Mouse (Mus musculus) embryonic stem cell, embryonic (primary cell): ENCODE data around the gene Pth1r.

Experiments used
- CTCF ChIA-PET, 4 experiments: fragments of 300-600 bp in 2 of 4; fragments of 350-600 bp in 2 of 4; sonication (Branson Sonifier 250); formaldehyde crosslinking; loops; one replicate each; lab custom pipeline; 2022; ENCODE audit warnings: inconsistent platforms in 2 of 4; lab: Charles Lee
- POLR2A ChIA-PET, 4 experiments: fragments of 300-600 bp in 2 of 4; fragments of 350-600 bp in 2 of 4; sonication (Branson Sonifier 250); formaldehyde crosslinking; loops; one replicate each; lab custom pipeline; 2022; ENCODE audit warnings: antibody characterized with exemption in 4 of 4, inconsistent platforms in 1 of 4; lab: Charles Lee

The Pth1r gene

DNA sequence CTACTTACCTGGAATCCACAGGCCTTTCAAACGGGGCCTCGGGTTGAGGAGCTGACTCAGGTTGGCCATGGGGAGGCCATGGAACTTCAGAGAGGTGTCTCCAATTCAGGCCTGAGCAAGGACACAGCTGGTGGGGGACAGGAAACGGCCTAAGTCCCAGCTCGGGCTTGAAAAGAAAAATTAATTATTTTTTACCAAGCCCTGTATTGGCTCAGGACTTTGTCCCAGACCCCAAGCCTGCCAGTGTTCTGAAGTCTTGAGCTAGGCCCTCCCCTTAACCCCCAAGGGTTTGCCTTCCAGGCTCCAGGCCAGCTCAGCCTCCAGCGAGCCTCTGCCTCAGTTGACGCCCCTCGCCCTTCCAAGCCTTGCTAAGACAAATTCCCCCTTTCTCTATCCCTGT, at the start of gene Pth1r:
Gene Pth1r (minus strand): TSS at position 185 of the 400 bp plus-strand sequence.
- CTCF ChIA-PET: interaction anchor here (0.5 to 1.9 kb wide), 9 partner anchors 9 to 250 kb away, joined by 3 to 5 read pairs (median 4); no protein-coding TSS in a partner anchor
- POLR2A ChIA-PET: interaction anchor here in 1 of 4 experiments (0.6 to 1.9 kb wide), 3 partner anchors 9 to 200 kb away, joined by 3 to 7 read pairs (median 6); no protein-coding TSS in a partner anchor

DNA sequence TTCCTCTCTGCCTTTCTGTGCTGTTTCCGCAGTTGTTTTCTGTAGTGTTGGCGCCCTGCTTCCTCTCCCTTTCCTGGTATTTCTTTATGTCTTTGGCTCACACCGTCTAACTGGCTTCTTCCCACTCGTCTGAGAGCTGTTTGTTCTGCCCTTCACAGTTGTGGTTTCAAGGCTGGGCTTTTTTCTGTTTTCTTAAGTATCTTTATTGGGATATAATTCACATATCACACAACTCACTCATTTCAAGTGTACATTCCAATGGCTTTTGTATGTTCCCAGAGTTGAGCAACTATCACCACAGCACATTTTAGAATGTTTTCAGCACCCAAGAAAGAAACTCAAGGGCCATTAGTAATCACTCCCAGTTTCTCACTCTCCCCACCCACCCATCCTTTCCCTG, 43.5 kb upstream of the Pth1r start:
- CTCF ChIA-PET: interaction anchor here in 2 of 4 experiments (0.6 kb wide), 2 partner anchors 53 to 76 kb away, joined by 3 to 4 read pairs; no protein-coding TSS in a partner anchor
- POLR2A ChIA-PET: interaction anchor here in 2 of 4 experiments (0.7 to 2.0 kb wide), 3 partner anchors 9 to 1001 kb away, joined by 3 to 5 read pairs (median 3); no protein-coding TSS in a partner anchor

DNA sequence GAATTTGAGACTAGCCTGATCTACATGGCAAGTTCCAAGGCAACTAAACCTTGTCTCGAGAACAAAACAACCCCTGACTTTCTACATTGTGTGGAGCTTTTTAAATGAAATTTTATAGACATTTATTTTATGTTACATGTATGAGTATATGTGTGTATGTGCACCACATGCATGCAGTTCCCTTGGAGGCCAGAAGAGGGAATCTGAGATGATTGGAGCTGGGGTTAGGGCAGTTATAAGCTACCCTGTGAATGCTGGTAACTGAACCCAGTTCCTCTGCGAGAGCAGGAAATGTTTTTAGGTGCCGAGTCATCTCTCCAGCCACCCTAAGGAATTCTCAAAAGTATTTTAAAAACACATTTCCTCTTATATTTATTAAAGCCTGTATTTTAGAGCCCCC, 41.2 kb upstream of the Pth1r start:
- ChIA-PET CTCF (interaction anchor here in 2 of 4 experiments (0.7 to 2.2 kb wide), 3 partner anchors 83 to 91 kb away, joined by 3 to 7 read pairs (median 4); partner anchors contain the start of genes Als2cl (in 1 of the 2) and Tmie (in 1 of the 2)), POLR2A (interaction anchor here in 1 of 4 experiments (1.0 kb wide), 1 partner anchor 9 kb away, joined by 5 read pairs; no protein-coding TSS in a partner anchor)

DNA sequence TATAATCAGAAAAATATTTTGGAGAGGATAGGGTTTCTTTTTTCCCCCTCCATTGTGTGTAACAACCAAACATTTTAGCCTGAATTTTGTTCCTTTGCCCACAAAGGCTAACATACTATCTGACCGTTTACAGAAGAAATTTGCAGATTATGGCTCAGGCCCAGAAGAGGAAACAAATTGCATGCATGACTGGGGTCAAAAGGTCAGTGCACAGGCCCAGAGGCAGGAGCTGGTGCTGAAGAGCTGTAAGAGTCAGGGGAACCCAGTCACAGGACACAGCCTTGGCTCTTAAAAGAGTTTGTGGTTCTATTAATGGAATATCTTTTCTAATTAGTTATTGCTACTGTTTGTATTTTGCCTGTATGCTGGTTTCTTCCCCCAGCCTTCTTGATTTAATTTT, 36.7 kb upstream of the Pth1r start:
- POLR2A ChIA-PET: interaction anchor here in 3 of 4 experiments (0.6 to 1.2 kb wide), 4 partner anchors 13 to 162 kb away, joined by 3 read pairs; partner anchors contain the start of genes Nradd (in 1 of the 3) and Tdgf1 (in 1 of the 3)
- CTCF ChIA-PET: interaction anchor here in 1 of 4 experiments (0.9 to 1.7 kb wide), 2 partner anchors 152 to 372 kb away, joined by 3 to 4 read pairs; no protein-coding TSS in a partner anchor

DNA sequence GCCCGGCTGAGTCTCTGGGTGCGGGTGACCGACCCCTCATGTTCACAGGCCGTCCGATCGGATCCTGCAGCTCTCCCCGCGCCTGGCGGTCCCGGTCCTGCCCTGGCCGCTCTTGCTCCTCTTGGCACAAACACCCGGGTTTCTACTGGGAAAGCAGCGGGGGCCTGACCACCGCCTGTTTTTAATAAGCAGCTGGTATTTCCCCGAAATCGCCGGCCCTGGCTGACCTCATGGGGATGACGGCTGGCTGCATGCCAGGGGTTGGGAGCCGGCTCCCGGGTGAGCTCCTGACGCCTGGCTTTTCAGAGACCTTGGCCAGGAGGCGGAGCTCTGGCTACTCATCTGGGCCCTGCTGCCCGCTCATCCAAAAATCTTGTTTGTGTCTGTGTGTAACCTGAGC, 34.8 kb upstream of the Pth1r start:
- POLR2A ChIA-PET: interaction anchor here in 3 of 4 experiments (0.5 to 2.0 kb wide), 33 partner anchors 9 to 477 kb away, joined by 3 to 12 read pairs (median 3); partner anchors contain the start of genes Als2cl (in 2 of the 3), Ptpn23 (in 2 of the 3), Tdgf1 (in 2 of the 3) and Tmie (in 2 of the 3)
- CTCF ChIA-PET: interaction anchor here (0.5 to 2.3 kb wide), 157 partner anchors 9 to 521 kb away, joined by 3 to 32 read pairs (median 5); partner anchors contain the start of genes Nradd (in 3 of the 4), Myl3 (in 2 of the 4), Scap (in 2 of the 4) and Tmie (in 2 of the 4)

DNA sequence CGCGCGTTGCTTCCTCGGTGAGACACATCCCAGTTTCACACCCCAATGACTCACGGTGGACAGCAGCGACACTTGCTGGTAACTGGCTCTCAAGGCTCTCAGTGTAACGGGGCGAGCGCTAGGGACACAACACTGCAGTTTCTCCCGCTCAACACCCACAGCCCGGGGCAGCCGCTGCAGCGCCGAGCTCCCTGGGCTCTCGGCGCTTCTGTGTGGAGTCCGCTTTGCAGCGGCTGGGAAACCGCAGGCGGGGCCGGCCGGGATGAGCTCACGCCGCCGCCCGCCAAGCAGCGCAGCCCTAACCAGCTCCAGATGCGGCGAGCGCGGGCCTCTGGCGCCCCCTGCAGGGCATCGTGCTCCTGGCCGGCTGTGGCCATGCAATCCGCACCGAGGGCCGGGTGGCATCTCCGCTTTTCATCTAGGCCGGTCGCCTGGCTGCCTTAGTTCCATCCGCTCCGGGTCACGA, 34.3 kb upstream of the Pth1r start:
- ChIA-PET CTCF (interaction anchor here (0.5 to 2.3 kb wide), 172 partner anchors 8 to 652 kb away, joined by 3 to 32 read pairs (median 4); partner anchors contain the start of genes Nradd (in 3 of the 4), Myl3 (in 2 of the 4), Ptpn23 (in 2 of the 4) and Scap (in 2 of the 4)), POLR2A (interaction anchor here in 3 of 4 experiments (0.5 to 2.0 kb wide), 34 partner anchors 10 to 477 kb away, joined by 3 to 12 read pairs (median 3); partner anchors contain the start of genes Ptpn23 (in 2 of the 3), Tdgf1 (in 2 of the 3), Als2cl (in 1 of the 3) and Elp6 (in 1 of the 3))

DNA sequence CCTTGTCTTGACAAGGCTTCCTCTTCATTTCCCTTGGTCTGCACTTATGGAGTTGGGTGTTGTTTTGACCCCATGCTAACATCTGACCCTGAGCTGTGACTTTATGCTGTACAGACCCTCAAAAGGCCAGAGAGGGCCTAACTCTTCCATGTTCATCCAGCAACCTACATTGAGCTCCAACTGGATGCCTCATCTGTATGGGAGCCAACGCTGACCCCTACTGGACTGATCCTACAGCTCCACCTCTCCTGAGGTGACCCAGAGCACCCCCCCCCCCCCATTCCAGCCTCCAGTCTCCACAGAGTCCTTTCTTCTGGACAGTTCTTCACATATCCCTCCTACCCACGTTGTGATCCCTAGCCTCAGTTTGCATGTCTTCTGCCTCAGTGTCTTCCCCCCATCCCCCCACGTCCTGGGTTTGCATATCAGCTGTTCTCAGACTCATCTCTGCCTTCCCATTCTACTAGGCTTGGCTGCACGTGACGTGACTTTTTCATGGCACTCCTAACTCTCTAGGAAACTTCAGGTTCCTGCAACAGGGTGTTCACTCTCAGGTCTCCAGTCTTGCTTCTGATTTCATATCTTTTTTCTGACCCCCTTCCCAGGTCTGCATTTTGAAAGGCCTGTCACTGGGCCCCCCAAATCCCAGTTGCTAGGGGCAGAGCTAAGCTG, 32.4 kb upstream of the Pth1r start:
- ChIA-PET POLR2A (interaction anchor here in 2 of 4 experiments (0.6 to 1.4 kb wide), 8 partner anchors 10 to 350 kb away, joined by 3 to 5 read pairs (median 3); partner anchors contain the start of genes Kif9 (in 1 of the 2) and Klhl18 (in 1 of the 2)), CTCF (interaction anchor here (0.6 to 1.8 kb wide), 35 partner anchors 9 to 609 kb away, joined by 3 to 22 read pairs (median 4); no protein-coding TSS in a partner anchor)

DNA sequence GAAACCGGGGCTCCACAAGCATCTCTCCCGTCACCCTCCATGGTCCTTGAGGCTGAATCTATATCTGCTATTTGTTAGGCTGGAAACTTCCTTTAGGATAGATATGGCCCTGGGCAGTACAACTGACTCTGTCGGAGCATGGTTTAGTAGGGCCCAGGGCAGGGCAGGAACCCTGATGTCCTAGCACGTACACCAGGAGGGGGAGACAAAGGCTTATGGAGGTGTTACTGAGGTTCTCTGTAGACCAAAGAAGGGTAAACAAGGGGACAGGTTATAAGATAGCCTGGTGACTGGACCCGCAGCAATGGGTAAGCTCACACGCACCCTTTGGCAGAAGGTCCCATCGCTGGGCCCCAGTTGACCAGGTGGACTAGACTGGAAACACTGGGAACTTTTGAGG, 31.6 kb upstream of the Pth1r start:
- CTCF ChIA-PET: interaction anchor here (0.6 to 1.8 kb wide), 24 partner anchors 8 to 608 kb away, joined by 3 to 22 read pairs (median 4); no protein-coding TSS in a partner anchor
- POLR2A ChIA-PET: interaction anchor here in 3 of 4 experiments (0.5 to 1.4 kb wide), 6 partner anchors 9 to 302 kb away, joined by 3 to 5 read pairs (median 3); partner anchors contain the start of genes Kif9 (in 1 of the 3) and Klhl18 (in 1 of the 3)

DNA sequence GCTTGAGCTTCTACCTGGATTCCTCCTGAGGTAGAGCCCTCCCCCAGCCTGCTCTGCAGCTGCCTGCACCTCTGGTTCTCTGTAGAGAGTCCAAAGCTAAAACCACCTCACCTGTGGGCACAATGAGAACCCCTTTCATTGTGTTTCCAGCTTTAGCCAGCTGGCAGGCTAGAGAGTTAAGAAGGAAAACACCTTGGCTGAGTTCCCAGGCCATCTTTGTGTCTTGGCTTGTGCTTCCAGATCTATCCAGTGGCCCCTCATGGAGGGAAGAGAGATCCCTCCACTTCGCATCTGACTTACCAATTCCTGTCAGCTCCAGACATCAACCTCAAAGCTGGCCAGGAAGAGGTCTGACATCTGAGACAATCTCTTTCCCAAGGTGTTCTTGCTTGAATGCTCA, 31.2 kb upstream of the Pth1r start:
- ChIA-PET POLR2A (interaction anchor here in 2 of 4 experiments (0.5 to 0.6 kb wide), 2 partner anchors 31 to 175 kb away, joined by 3 to 4 read pairs; no protein-coding TSS in a partner anchor), CTCF (interaction anchor here in 2 of 4 experiments (1.1 to 1.8 kb wide), 6 partner anchors 9 to 364 kb away, joined by 3 to 8 read pairs (median 4); no protein-coding TSS in a partner anchor)

DNA sequence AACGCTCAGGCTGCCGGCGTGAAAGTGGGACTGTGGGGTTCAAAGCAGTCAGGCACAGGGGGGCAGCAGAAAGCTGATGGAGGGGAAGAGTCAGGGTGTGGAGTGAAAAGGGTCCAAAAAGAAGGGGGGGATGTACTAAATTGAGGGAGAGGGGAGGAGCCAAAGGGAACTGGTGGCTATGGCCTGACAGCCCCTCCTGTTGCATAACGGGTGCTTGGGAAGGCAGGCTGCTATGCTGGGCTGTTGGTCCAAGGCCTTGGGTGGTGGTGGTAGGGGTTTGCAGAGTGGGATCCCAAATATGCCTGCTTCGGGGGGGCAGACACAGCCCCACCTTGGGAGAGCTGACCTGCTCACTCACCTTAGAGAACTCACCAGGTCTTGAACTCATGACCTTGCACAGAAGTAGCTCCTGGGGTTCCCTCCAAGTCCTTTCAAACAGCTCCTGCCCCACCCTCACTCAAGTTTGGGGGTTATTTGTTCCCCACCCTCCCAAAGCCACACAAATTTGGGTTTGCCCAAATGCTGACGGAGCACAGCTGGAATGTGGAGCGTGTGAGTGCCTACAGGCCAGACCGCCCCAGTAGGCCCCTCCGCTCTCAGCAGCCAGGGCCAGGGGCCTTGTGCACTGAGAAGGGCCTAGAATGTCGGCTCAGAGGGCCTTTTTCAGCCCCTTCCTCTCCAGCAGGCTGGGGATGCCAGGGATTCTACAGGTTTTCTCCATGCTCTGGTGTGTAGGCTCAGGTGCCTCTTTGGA, 28.5 kb upstream of the Pth1r start:
- POLR2A ChIA-PET: interaction anchor here in 3 of 4 experiments (0.6 to 1.3 kb wide), 5 partner anchors 10 to 70 kb away, joined by 3 read pairs; no protein-coding TSS in a partner anchor
- CTCF ChIA-PET: interaction anchor here in 3 of 4 experiments (0.6 to 1.4 kb wide), 3 partner anchors 16 to 115 kb away, joined by 3 to 9 read pairs (median 5); no protein-coding TSS in a partner anchor

DNA sequence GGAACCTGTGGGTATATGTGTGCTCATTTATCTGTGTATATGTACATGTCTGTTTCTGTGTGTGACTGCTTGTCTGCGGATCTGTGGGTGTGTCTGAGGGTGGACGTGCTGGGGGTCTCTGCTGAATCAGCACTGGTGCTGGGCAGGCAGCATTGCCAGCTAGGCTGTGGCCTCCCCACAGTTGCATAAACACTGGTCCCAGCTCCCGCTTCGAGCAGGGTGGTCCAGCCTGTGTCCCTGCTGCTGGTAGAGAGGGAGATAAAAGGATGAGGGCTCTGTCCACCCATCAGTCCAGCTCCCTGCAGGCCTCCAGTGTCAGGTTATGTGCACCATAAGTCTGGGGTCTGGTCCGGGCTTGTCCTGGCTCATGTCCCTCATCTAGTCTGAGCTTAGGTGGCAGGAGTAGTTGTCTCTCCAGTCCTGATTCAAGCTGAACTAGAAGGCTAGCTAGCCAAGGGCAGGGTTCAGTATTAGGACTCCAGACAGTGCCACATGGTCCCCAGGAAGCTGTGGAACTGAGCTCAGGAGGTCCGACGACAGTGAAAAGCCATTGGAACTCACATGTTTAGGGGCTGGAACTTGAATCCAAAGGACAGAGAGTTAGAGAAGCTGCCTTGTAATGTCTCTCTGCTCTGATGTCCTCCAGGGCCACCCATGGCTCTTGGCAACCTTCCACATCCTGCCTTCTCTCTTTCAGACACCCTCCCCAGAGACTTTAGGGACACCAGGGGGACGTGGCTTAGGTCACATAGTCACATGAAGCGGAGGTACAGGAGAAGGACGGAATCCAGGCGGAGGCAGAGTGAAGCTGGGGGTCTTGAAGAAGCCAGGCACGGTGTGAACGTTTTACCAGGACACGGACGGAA, 27.7 kb upstream of the Pth1r start:
- ChIA-PET CTCF (interaction anchor here in 2 of 4 experiments (0.6 to 1.4 kb wide), 2 partner anchors 15 to 37 kb away, joined by 3 to 8 read pairs; no protein-coding TSS in a partner anchor), POLR2A (interaction anchor here in 3 of 4 experiments (0.6 to 1.3 kb wide), 5 partner anchors 9 to 71 kb away, joined by 3 read pairs; no protein-coding TSS in a partner anchor)

DNA sequence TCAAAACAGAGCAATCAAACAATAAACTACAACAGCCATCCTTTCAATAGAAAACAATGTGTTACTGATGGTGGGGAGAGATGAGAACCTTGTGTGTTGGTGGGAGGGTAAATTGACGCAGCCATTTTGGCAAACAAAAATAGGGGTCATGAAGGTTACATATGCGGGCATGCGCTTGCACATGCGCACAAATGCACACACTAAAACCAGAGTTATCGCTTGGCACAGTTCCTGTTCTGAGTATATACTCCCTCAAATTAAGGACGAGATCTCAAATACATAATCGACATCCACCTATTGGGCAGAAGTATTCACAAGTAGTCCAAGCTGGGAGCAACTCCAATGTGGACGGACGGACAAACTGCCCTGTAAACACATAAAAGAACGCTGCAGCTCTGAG, 25.4 kb upstream of the Pth1r start:
- ChIA-PET POLR2A (no interaction called here), CTCF (interaction anchor here in 2 of 4 experiments (0.8 to 1.3 kb wide), 2 partner anchors 9 kb away, joined by 3 read pairs; no protein-coding TSS in a partner anchor)

DNA sequence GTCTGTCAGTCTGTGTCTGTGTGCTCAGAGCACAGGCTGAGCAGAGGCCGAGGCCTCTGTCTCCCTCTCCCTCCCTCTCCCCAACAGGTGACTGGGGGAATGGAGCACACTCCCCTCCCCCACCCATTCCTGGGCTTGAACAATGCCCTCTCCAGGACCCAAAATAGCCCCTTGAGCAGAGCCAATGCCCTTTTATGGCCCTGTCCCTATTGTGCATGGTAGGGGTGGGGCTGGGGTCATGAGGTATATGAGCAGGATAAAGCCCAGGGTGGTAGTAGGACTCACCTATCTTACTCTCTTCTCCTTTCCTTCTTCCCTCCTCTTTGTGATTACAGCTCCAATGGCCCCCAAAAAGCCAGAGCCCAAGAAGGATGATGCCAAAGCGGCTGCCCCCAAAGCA, 16.5 kb upstream of the Pth1r start:
- ChIA-PET CTCF (interaction anchor here in 3 of 4 experiments (0.6 to 2.3 kb wide), 5 partner anchors 18 to 108 kb away, joined by 3 to 10 read pairs (median 4); no protein-coding TSS in a partner anchor), POLR2A (interaction anchor here in 2 of 4 experiments (1.2 to 2.3 kb wide), 3 partner anchors 18 to 159 kb away, joined by 3 to 5 read pairs (median 3); no protein-coding TSS in a partner anchor)

DNA sequence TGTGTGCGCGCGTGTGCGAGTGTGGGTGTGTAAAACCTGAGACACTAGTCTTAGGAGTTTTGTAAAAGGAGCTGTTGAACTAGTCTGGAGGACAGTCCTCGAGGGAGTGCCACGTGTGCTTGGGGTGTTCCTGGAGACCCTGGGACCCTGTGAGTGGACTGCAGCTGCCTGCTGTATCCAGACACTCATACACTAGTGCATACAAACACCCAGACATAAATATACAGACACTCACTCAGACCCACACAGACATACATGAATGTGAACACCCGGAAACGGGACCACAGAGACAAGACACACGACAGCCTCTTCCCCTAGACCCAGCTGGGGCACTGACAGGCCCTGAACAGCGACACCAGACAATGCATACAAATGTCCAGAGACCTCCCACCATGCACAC, 15.8 kb upstream of the Pth1r start:
- CTCF ChIA-PET: interaction anchor here in 2 of 4 experiments (0.6 to 1.9 kb wide), 4 partner anchors 18 to 108 kb away, joined by 3 to 5 read pairs (median 4); no protein-coding TSS in a partner anchor
- POLR2A ChIA-PET: interaction anchor here in 2 of 4 experiments (0.7 to 2.3 kb wide), 2 partner anchors 19 to 109 kb away, joined by 4 to 5 read pairs; partner anchors contain the start of gene Nbeal2 (in 1 of the 2)

DNA sequence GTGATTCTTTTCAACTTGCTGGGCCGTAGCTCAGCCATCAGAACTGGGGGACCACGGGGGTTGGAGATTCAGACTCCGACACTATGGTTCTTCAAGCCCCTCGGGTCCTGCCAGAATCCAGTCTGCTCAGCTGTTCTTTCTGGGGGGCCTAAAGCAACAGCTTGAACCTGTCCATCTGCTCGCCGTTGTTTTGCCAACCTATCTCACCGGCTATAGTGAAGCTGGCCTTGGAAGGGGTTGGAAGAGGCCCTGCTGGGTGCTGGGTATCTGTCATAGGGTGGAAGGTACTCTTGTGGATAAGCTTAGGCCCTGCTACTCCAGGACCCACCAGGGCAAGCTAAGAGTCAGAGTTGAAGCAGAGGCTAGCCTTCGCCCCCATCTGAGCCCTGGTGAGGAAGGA, 13.9 kb upstream of the Pth1r start:
- POLR2A ChIA-PET: interaction anchor here in 3 of 4 experiments (0.6 to 1.1 kb wide), 6 partner anchors 9 to 428 kb away, joined by 3 to 7 read pairs (median 3); partner anchors contain the start of gene Scap (in 1 of the 3)
- CTCF ChIA-PET: interaction anchor here (0.8 to 3.1 kb wide), 5 partner anchors 18 to 110 kb away, joined by 3 to 14 read pairs (median 4); no protein-coding TSS in a partner anchor
